Mouse (Mus musculus) limb, embryonic 10.5 days (tissue): ENCODE results near the gene Cbfb. TPM values are rescaled to one million over a fixed set of nuclear protein-coding genes. Genes with fewer than 3 reads are reported as not detected.

Experiments used
- DNase-seq: peaks from one replicate; pipeline ENCODE4 v3.0.0-alpha.2; 2017; ENCODE audit warnings: low spot score
- H3K27ac ChIP-seq: fragments of 300-500 bp; sonication (generic); 2 replicates; pipeline ENCODE4 v1.5.1; 2016; ENCODE audit warnings: mild to moderate bottlenecking
- H3K27me3 ChIP-seq: fragments of 300-500 bp; sonication (generic); 2 replicates; pipeline ENCODE4 v1.6.1; 2016; ENCODE audit warnings: low read depth, mild to moderate bottlenecking; ENCODE audit not compliant: poor library complexity, severe bottlenecking
- H3K36me3 ChIP-seq: fragments of 300-500 bp; sonication (generic); 2 replicates; pipeline ENCODE4 v1.6.1; 2016; ENCODE audit warnings: mild to moderate bottlenecking, moderate library complexity
- H3K4me1 ChIP-seq: fragments of 300-500 bp; sonication (generic); 2 replicates; pipeline ENCODE4 v1.6.1; 2016
- H3K4me3 ChIP-seq: fragments of 300-500 bp; sonication (generic); 2 replicates; pipeline ENCODE4 v1.5.1; 2016; ENCODE audit warnings: mild to moderate bottlenecking, moderate library complexity
- H3K9me3 ChIP-seq: fragments of 300-500 bp; sonication (generic); replicated peaks from 2 replicates; pipeline ENCODE4 v1.6.1; 2016; ENCODE audit warnings: mild to moderate bottlenecking
- WGBS: fragments of 180-500 bp; shearing (Covaris S2); methylation state at CpG from one replicate; pipeline ENCODE4 v1.1.7; 2016; 5-methylcytosine and 5-hydroxymethylcytosine counted together
- polyA plus RNA-seq: library from polyadenylated mRNA; unstranded; fragments of >200 nt; fragmentation: Nextera tagmentation; extraction: Ambion mirVana; gene quantifications from 2 replicates; pipeline ENCODE4 v1.2.1, GENCODE M21; 2016

Cbfb gene
- 64.9 and 84.6 TPM in 2 replicates for polyA plus RNA-seq

DNA sequence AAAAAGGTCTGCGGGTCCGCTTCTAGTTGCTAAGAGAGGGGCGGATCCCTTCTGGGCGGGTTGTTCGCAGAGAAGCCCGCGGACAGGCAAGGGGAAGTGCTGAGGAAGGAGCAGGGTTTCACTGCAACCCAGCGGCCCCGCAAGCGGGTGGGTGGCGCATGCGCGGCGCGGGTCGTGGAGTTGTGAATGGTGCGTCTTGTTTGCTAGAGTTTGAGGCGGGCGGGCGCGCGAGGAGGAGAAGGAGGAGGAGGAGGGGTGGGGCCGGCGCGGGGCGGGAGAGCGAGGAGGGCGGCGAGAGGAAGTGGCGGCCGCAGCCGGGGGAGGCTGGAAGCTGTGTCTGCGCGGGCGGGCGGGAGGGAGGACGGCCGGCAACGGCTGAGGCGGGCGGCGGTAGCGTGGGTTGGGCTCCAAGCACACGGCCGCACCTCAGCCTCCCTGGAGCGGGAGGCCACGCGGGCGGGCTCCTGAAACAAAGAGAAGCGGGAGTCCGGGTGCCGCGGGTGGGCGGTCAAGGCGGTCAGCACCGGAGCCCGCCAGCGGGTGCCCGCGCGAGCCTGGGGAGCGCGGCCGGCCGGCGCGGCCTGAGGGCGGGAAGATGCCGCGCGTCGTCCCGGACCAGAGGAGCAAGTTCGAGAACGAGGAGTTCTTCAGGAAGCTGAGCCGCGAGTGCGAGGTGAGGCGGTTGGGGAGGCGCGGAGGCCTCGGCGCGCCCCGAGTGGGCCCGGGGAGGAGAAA is at the start of gene Cbfb:
Gene Cbfb, plus strand, starts transcription at position 294 of the 735 bp plus-strand sequence.
- Histone ChIP-seq H3K4me1 (peaks cover 15% of the 10 kb centered on the region), H3K4me3 (peak within 1 kb of the TSS; percentile 93), H3K9me3 (no peaks in the 10 kb centered on the region), H3K36me3 (peaks cover 24% of the 10 kb centered on the region), H3K27ac (peak within 1 kb of the TSS; percentile 99), H3K27me3 (no peaks in the 10 kb centered on the region)
- peak; percentile 99 for DNase-seq
- WGBS = under 1% methylated on average over 75 of the region's 86 CpGs

DNA sequence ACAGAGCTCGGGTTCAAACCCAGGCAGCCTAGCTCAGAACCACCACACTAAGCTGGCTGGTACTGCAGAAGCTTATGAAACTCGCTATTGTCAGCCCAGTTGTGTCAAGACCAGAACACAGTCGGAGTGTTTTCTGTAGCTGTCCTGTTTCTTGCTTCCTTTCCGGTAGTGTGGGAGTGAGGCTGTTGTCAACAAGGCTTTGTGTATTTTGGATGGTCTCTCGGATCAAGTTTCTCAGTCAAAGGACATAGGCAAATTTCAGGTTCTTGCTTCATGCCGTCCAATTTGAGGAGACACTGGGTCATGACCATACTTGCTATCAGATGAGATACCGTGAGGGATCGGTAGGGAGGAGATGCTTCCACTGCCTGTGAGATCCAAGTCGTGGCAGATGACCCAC is 40.6 kb upstream of the Cbfb start:
- H3K4me1 ChIP-seq = no peaks in the 10 kb centered on the region
- no peaks in the 10 kb centered on the region for H3K9me3 ChIP-seq
- no peaks in the 10 kb centered on the region for H3K36me3 ChIP-seq
- WGBS = 90% methylated on average over 9 of the region's 9 CpGs
- no peak overlapping the region for H3K4me3 ChIP-seq
- DNase-seq = no peak
- H3K27ac ChIP-seq = no peak overlapping the region
- no peaks in the 10 kb centered on the region for H3K27me3 ChIP-seq

- no peaks in the 10 kb centered on the region for H3K9me3 ChIP-seq
- H3K4me3 ChIP-seq = no peak within 1 kb of the TSS
- no peaks in the 10 kb centered on the region for H3K27me3 ChIP-seq
- 87% methylated on average over 5 of the region's 5 CpGs for WGBS
- H3K4me1 ChIP-seq = no peaks in the 10 kb centered on the region
- no peak within 1 kb of the TSS for H3K27ac ChIP-seq
- H3K36me3 ChIP-seq = no peaks in the 10 kb centered on the region
- DNase-seq = no peak
Observed at GRCm38 (mm10) chr8:105131509-105131908, 39.0 kb upstream of the Cbfb start, which contains the start of gene Ces4a. Ces4a (plus strand) TSS chr8:105131800.

DNA sequence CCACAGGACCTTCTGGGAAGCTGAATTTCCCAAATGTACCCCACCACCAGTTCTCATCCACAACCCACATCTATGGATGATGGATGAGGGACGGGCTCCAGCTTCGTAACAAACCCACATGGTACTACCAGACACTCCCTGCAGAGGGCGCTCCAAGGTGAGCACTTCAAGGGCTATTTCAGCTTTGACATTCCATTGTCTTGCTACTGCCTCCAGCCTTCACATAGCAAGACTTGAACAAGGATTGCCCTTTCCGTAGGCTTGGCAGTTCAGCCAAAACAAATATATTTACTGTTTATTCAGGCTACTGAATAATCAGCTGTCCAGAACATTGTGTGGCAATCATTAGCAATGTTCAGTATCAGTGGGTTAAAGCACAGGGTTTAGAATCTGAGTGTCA is 32.1 kb upstream of the Cbfb start:
- Histone ChIP-seq H3K4me1 (peaks cover 4% of the 10 kb centered on the region; the same call in 1 of the 2 replicates), H3K4me3 (no peak overlapping the region), H3K27ac (no peak overlapping the region), H3K9me3 (no peaks in the 10 kb centered on the region), H3K27me3 (peaks cover 14% of the 10 kb centered on the region), H3K36me3 (no peaks in the 10 kb centered on the region)
- WGBS = 37% methylated on average over 4 of the region's 4 CpGs
- peak; percentile 67 for DNase-seq

GRCm38 (mm10) chr8:105142395-105142794 is 28.1 kb upstream of the Cbfb start:
- WGBS = 33% methylated on average over 19 of the region's 19 CpGs
- peak overlapping the region; percentile 6; the same call in 1 of the 2 replicates for H3K4me3 ChIP-seq

GRCm38 (mm10) chr8:105151654-105152053 is 18.8 kb upstream of the Cbfb start:
- Histone ChIP-seq H3K27ac (no peak overlapping the region), H3K4me1 (peaks cover 13% of the 10 kb centered on the region), H3K27me3 (peaks cover 42% of the 10 kb centered on the region), H3K9me3 (no peaks in the 10 kb centered on the region), H3K4me3 (no peak overlapping the region), H3K36me3 (no peaks in the 10 kb centered on the region)
- no peak for DNase-seq
- WGBS = 64% methylated on average over 4 of the region's 4 CpGs

More at GRCm38 (mm10) chr8:105142395-105142794, 28.1 kb upstream of the Cbfb start:
- peaks cover 14% of the 10 kb centered on the region for H3K27me3 ChIP-seq
- peaks cover 4% of the 10 kb centered on the region; the same call in 1 of the 2 replicates for H3K4me1 ChIP-seq
- no peak overlapping the region for H3K27ac ChIP-seq
- H3K9me3 ChIP-seq = no peaks in the 10 kb centered on the region
- no peaks in the 10 kb centered on the region for H3K36me3 ChIP-seq
- DNase-seq = no peak

- Histone ChIP-seq H3K27me3 (peaks cover 42% of the 10 kb centered on the region), H3K27ac (peak overlapping the region; percentile 14; the same call in 1 of the 2 replicates), H3K4me3 (peak overlapping the region; percentile 50), H3K9me3 (no peaks in the 10 kb centered on the region), H3K36me3 (no peaks in the 10 kb centered on the region), H3K4me1 (peaks cover 13% of the 10 kb centered on the region)
- DNase-seq = peak; percentile 76
- 2% methylated on average over 27 of the region's 27 CpGs for WGBS
Observed at GRCm38 (mm10) chr8:105152623-105153398, 17.7 kb upstream of the Cbfb start.

- Histone ChIP-seq H3K4me1 (peaks cover 13% of the 10 kb centered on the region), H3K27ac (no peak overlapping the region), H3K9me3 (no peaks in the 10 kb centered on the region), H3K27me3 (peaks cover 42% of the 10 kb centered on the region), H3K36me3 (no peaks in the 10 kb centered on the region), H3K4me3 (no peak overlapping the region)
- 90% methylated on average over 5 of the region's 5 CpGs for WGBS
- no peak for DNase-seq
Observed at GRCm38 (mm10) chr8:105154316-105154715, 16.2 kb upstream of the Cbfb start.

- no peak for DNase-seq
- Histone ChIP-seq H3K27ac (no peak overlapping the region), H3K9me3 (no peaks in the 10 kb centered on the region), H3K4me3 (no peak overlapping the region), H3K4me1 (peaks cover 13% of the 10 kb centered on the region), H3K36me3 (no peaks in the 10 kb centered on the region), H3K27me3 (peaks cover 42% of the 10 kb centered on the region)
- 86% methylated on average over 6 of the region's 6 CpGs for WGBS
Observed at GRCm38 (mm10) chr8:105155091-105155745, 15.3 kb upstream of the Cbfb start.

- 50% methylated on average over 10 of the region's 10 CpGs for WGBS
Observed at GRCm38 (mm10) chr8:105157555-105157954, 12.9 kb upstream of the Cbfb start.

GRCm38 (mm10) chr8:105158084-105158483 is 12.4 kb upstream of the Cbfb start:
- H3K36me3 ChIP-seq = no peaks in the 10 kb centered on the region
- WGBS = 70% methylated on average over 3 of the region's 3 CpGs
- no peak for DNase-seq
- peaks cover 4% of the 10 kb centered on the region for H3K4me1 ChIP-seq
- no peak overlapping the region for H3K27ac ChIP-seq
- no peaks in the 10 kb centered on the region for H3K9me3 ChIP-seq
- no peak overlapping the region for H3K4me3 ChIP-seq
- H3K27me3 ChIP-seq = peaks cover 18% of the 10 kb centered on the region

More at GRCm38 (mm10) chr8:105157555-105157954, 12.9 kb upstream of the Cbfb start:
- H3K4me3 ChIP-seq = no peak overlapping the region
- no peaks in the 10 kb centered on the region for H3K9me3 ChIP-seq
- H3K27me3 ChIP-seq = peaks cover 23% of the 10 kb centered on the region
- DNase-seq = peak; percentile 54
- no peaks in the 10 kb centered on the region for H3K36me3 ChIP-seq
- H3K27ac ChIP-seq = no peak overlapping the region
- H3K4me1 ChIP-seq = peaks cover 9% of the 10 kb centered on the region

DNA sequence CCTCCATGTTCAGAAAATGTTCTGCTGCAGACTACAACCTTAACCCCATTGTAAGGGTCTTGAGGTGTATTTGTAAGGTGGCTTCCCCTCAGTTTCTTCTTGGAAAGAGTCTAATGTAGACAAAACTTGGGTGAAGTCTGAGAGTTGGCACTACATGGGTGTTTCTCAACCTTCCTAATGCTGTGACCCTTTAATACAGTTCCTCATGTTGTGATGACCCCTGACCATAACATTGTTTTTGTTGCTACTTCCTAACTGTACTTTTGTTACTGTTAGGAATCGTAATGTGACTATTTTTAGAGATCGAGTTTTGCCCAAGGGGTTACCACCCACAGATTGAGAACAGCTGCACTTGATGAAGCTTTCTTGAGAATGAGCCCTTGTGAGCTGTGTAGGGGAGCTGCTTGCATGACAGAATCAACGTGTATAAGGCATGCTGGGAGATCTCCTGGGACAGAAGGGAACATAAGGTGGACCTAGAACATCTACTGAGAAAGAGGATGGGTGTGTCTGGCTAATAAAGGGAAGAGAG is 9.3 kb upstream of the Cbfb start:
- no peaks in the 10 kb centered on the region for H3K27me3 ChIP-seq
- no peak for DNase-seq
- no peak overlapping the region for H3K27ac ChIP-seq
- peaks cover 18% of the 10 kb centered on the region for H3K4me1 ChIP-seq
- no peak overlapping the region for H3K4me3 ChIP-seq
- 66% methylated on average over 3 of the region's 3 CpGs for WGBS
- H3K9me3 ChIP-seq = no peaks in the 10 kb centered on the region
- H3K36me3 ChIP-seq = no peaks in the 10 kb centered on the region
